Comparison of ENCODE assay signal across 10 mouse cellular contexts in genomic region chr4:54328711-54329427, GRCm38 (mm10).
DNase-seq lines count a peak whose midpoint lies in the region; ATAC-seq and TF ChIP-seq lines count a peak whose summit lies in the region.
"Had no signal": no experiment of that assay in that cellular context is flagged by ENCODE, and none has a peak within 500 bp of the region (broad histone marks: within the 10 kb centered on the region; RNA-seq: fewer than 3 reads in every experiment).

No protein-coding gene starts in this region.

- no peak overlapping the region for H3K27ac ChIP-seq in liver, postnatal 0 days (ENCODE audit: low read depth)
- H3K27ac ChIP-seq in embryonic facial prominence, embryonic 10.5 days (replicated peaks), result no peak overlapping the region; the same call in 1 of the 2 replicates
- peak overlapping the region; percentile 14 for H3K27ac ChIP-seq in hindbrain, embryonic 15.5 days (replicated peaks)

- H3K4me1 ChIP-seq in liver, postnatal 0 days (ENCODE audit: insufficient read depth), result no peaks in the 10 kb centered on the region
- peaks cover 42% of the 10 kb centered on the region for H3K4me1 ChIP-seq in embryonic facial prominence, embryonic 10.5 days
- peaks cover 24% of the 10 kb centered on the region for H3K4me1 ChIP-seq in hindbrain, embryonic 15.5 days (replicated peaks)

- DNase-seq in liver, postnatal 0 days, result no peak
- DNase-seq in liver, result no peak
- peak; percentile 36 for DNase-seq in embryonic facial prominence, embryonic 10.5 days (ENCODE audit: low spot score)
- peak; percentile 20 for DNase-seq in right cerebral cortex, postnatal 14 days
- DNase-seq in thymus, postnatal 10 days (ENCODE audit: low spot score in 2 of 2), result no peak
- DNase-seq: cerebellum, adult 18-20 months; kidney, postnatal 10 days had no signal

- H3K27me3 ChIP-seq in liver, postnatal 0 days (ENCODE audit: insufficient read depth, low read length), result no peaks in the 10 kb centered on the region
- H3K27me3 ChIP-seq in embryonic facial prominence, embryonic 10.5 days (replicated peaks; ENCODE audit: low read depth, poor library complexity, severe bottlenecking), result no peaks in the 10 kb centered on the region
- H3K27me3 ChIP-seq in hindbrain, embryonic 15.5 days, result no peaks in the 10 kb centered on the region

- no peaks in the 10 kb centered on the region for H3K36me3 ChIP-seq in liver, postnatal 0 days (replicated peaks; ENCODE audit: insufficient read depth, low read length)
- H3K36me3 ChIP-seq in embryonic facial prominence, embryonic 10.5 days (replicated peaks), result no peaks in the 10 kb centered on the region
- no peaks in the 10 kb centered on the region for H3K36me3 ChIP-seq in hindbrain, embryonic 15.5 days
- H3K36me3 ChIP-seq: G1E had no signal

- ATAC-seq in liver, postnatal 0 days, result no peak
- ATAC-seq in hindbrain, embryonic 15.5 days (ENCODE audit: low FRiP score, low read depth), result peak; percentile 63
- ATAC-seq in megakaryocyte, adult 5-6 weeks (ENCODE audit: poor library complexity, severe bottlenecking), result no peak

- TF ChIP-seq EP300 in liver, postnatal 0 days (IDR thresholded peaks at IDR 0.05; ENCODE audit: low read depth), result no peak

- H3K9me3 ChIP-seq in liver, postnatal 0 days (ENCODE audit: low read length), result no peaks in the 10 kb centered on the region
- H3K9me3 ChIP-seq in embryonic facial prominence, embryonic 10.5 days, result no peaks in the 10 kb centered on the region
- no peaks in the 10 kb centered on the region for H3K9me3 ChIP-seq in hindbrain, embryonic 15.5 days

- H3K9ac ChIP-seq in liver, postnatal 0 days (replicated peaks), result no peak overlapping the region
- H3K9ac ChIP-seq in hindbrain, embryonic 15.5 days, result 0 out of 2 replicates have a peak overlapping the region, but pooled peaks have one; percentile 8

- 74% methylated on average over 17 of the region's 17 CpGs for WGBS in liver, postnatal 0 days (ENCODE audit: insufficient replicate concordance)
- 81% methylated on average over 17 of the region's 17 CpGs for WGBS in embryonic facial prominence, embryonic 10.5 days
- 24% methylated on average over 17 of the region's 17 CpGs for WGBS in hindbrain, embryonic 15.5 days

- no peak overlapping the region for H3K4me2 ChIP-seq in liver, postnatal 0 days (ENCODE audit: low read depth, low read length)
- peak overlapping the region; percentile 45 for H3K4me2 ChIP-seq in hindbrain, embryonic 15.5 days

- no peak overlapping the region for H3K4me3 ChIP-seq in liver, postnatal 0 days (ENCODE audit: low read depth, low read length)
- H3K4me3 ChIP-seq in embryonic facial prominence, embryonic 10.5 days, result no peak overlapping the region
- peak overlapping the region; percentile 17; the same call in 1 of the 2 replicates for H3K4me3 ChIP-seq in hindbrain, embryonic 15.5 days

- TF ChIP-seq CTCF in liver, postnatal 0 days (IDR thresholded peaks at IDR 0.05; ENCODE audit: low read depth), result 0 out of 2 replicates have a peak, but pooled peaks have one; percentile 5

Comparison
In these comparisons a context has a peak if more than half of its experiments do, and no peak if none do; other contexts are left out.
1. DNase-seq: peak in embryonic facial prominence, embryonic 10.5 days (single experiment) and right cerebral cortex, postnatal 14 days (single experiment); none in liver, postnatal 0 days (single experiment), liver (single experiment) and thymus, postnatal 10 days (0 of 2).